8 mouse cellular contexts compared by ENCODE assay signal in genomic region chr16:42874910-42875851, GRCm38 (mm10). TPM values are rescaled to one million over a fixed set of nuclear protein-coding genes. Genes with fewer than 3 reads are reported as not detected.
DNase-seq lines count a peak whose midpoint lies in the region; ATAC-seq and TF ChIP-seq lines count a peak whose summit lies in the region.

No protein-coding gene starts in this region.

- CTCF ChIA-PET in Patski (lab: Charles Lee), result interaction anchor here (2.1 kb wide), 1 partner anchor 10 kb away, joined by 7 read pairs; no protein-coding TSS in a partner anchor

- H3K4me3 ChIP-seq in hindbrain, embryonic 13.5 days, result peak overlapping the region; percentile 75

- no peaks in the 10 kb centered on the region for H3K9me3 ChIP-seq in hindbrain, embryonic 13.5 days

- in situ Hi-C loops in Patski (cut with MboI; ENCODE audit: low pct_unique_long_range_greater_than_20kb), result no loop called here

- no peaks in the 10 kb centered on the region for H3K27me3 ChIP-seq in Patski
- no peaks in the 10 kb centered on the region for H3K27me3 ChIP-seq in hindbrain, embryonic 13.5 days

- peak overlapping the region; percentile 74 for H3K9ac ChIP-seq in hindbrain, embryonic 13.5 days

- no peak for TF ChIP-seq CTCF in Patski (IDR thresholded peaks at IDR 0.05)

- no peaks in the 10 kb centered on the region for H3K36me3 ChIP-seq in hindbrain, embryonic 13.5 days

- H3K27ac ChIP-seq in hindbrain, embryonic 13.5 days, result peak overlapping the region; percentile 97

- ATAC-seq in Patski, result peak; percentile 94
- peak; percentile 98 for ATAC-seq in hindbrain, embryonic 13.5 days (ENCODE audit: low FRiP score)

- DNase-seq in Patski (ENCODE audit: low read depth, low spot score), result peak; percentile 99
- peak; percentile 99 for DNase-seq in cerebellum, postnatal 14 days
- DNase-seq in frontal cortex, postnatal 14 days (ENCODE audit: low spot score in 2 of 2), result peak; percentile 99 to 100
- peak; percentile 94 for DNase-seq in layer of hippocampus, postnatal 25 days (ENCODE audit: extremely low spot score in 1 of 2, low spot score in 1 of 2)
- peak; percentile 100 for DNase-seq in lung, postnatal 25 days (ENCODE audit: low spot score)
- peak; percentile 99 for DNase-seq in retina, embryonic 14.5 days (ENCODE audit: low spot score)
- DNase-seq in thymus, postnatal 4 days, result peak; percentile 95

- H3K4me1 ChIP-seq in hindbrain, embryonic 13.5 days (replicated peaks), result peaks cover 5% of the 10 kb centered on the region

- under 1% methylated on average over 52 of the region's 54 CpGs for WGBS in hindbrain, embryonic 13.5 days

- peak overlapping the region; percentile 57 for H3K4me2 ChIP-seq in hindbrain, embryonic 13.5 days

- POLR2A ChIA-PET in Patski (lab: Charles Lee), result no interaction called here

RNA-seq across cellular contexts. Expression of gene Zbtb20, which starts 0.5 kb away (rescaled TPM):
- 12.2 TPM for polyA plus RNA-seq in Patski (2021)
- polyA plus RNA-seq in hindbrain, embryonic 13.5 days (2015; fragmentation: Nextera tagmentation; extraction: Ambion mirVana), result 61.5 and 65.7 TPM in 2 replicates
- total RNA-seq in layer of hippocampus, postnatal 25 days (2021), result 100 to 1,000 TPM; 251 to 334 TPM

Comparison
In these comparisons a context has a peak if more than half of its experiments do, and no peak if none do; other contexts are left out.
1. Peak in every context shown above with its lines: DNase-seq, ATAC-seq, H3K4me3 ChIP-seq and H3K27ac ChIP-seq.